ENCODE assay signal across 9 mouse cellular contexts in the genomic region with DNA sequence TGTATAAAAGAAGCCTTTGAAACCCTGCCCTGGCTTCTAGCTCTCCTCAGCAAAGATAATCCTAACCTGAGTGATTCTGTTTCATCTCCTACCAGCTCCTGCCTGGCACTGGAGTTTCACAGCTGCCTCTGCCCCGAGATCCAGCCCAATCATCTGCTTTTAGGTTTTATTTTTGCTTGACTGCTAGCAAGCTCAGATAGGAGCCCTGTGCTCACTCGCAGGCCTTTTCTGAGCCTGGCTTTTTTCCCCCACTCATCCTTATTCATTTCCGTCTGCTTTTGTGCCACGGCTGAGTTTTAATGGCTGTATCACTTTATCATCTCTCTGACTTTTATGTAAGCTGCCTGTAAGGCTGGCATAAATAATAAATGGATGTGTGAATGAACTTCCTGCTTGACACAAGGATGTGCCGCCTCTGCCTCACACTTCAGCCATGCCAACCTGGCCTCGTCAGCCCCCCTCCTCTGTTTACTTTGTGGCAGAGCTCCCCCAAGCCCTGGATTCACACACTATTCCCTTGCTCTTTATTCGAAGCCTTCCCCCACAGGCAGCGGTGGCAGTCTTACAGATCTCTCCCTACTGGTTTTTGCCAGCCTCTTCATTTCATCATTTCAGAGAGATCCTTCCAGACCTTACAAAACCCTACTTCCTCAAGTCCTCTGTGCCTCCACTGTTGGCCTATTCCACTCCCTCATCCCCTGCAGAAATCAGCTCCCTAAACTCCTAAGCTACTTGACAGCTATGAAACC. TPM values are rescaled to one million over a fixed set of nuclear protein-coding genes. Genes with fewer than 3 reads are reported as not detected.
A peak's percentile ranks its signal among the peaks of the same experiment; 100 is the strongest.
DNase-seq lines count a peak whose midpoint lies in the region; ATAC-seq lines count a peak whose summit lies in the region.
"Had no signal": no experiment of that assay in that cellular context is flagged by ENCODE, and none has a peak within 500 bp of the region (broad histone marks: within the 10 kb centered on the region; RNA-seq: fewer than 3 reads in every experiment).

No protein-coding gene starts in this region.

- intact Hi-C loops in heart, postnatal 25 days (cut with DNase I): loop anchor here (10.0 kb wide), 1 partner anchor 282 kb away; no protein-coding TSS in a partner anchor
- intact Hi-C loops in left cerebral cortex, postnatal 14 days (cut with DNase I): no loop called here

- 49% methylated on average over 8 of the region's 8 CpGs for WGBS in stomach, embryonic 16.5 days

- peak overlapping the region; percentile 94 for H3K27ac ChIP-seq in stomach, embryonic 16.5 days (ENCODE audit: low read length)

- peak overlapping the region; percentile 76 for H3K4me2 ChIP-seq in stomach, embryonic 16.5 days (ENCODE audit: low read depth, low read length)

- peak overlapping the region; percentile 94 for H3K9ac ChIP-seq in stomach, embryonic 16.5 days (ENCODE audit: low read length)

- peak; percentile 89 for DNase-seq in heart, adult 11 months
- no peak for DNase-seq in heart, postnatal 25 days (ENCODE audit: low spot score)
- peak; percentile 17 for DNase-seq in lung, postnatal 36 days
- DNase-seq in lung, postnatal 25 days (ENCODE audit: low spot score): no peak
- peak; percentile 38 to 74 for DNase-seq in left cerebral cortex, postnatal 14 days (ENCODE audit: low spot score in 2 of 2)
- DNase-seq in spleen, postnatal 4 days (ENCODE audit: low spot score in 2 of 2): no peak
- no peak for DNase-seq in thymus, postnatal 4 days

- no peak for ATAC-seq in stomach, embryonic 16.5 days (ENCODE audit: insufficient read depth, low FRiP score)

- H3K36me3 ChIP-seq in stomach, embryonic 16.5 days (ENCODE audit: control insufficient read depth, insufficient read depth, low read length): no peaks in the 10 kb centered on the region

- no peaks in the 10 kb centered on the region for H3K9me3 ChIP-seq in stomach, embryonic 16.5 days (replicated peaks; ENCODE audit: control insufficient read depth, low read length)

- H3K4me3 ChIP-seq in stomach, embryonic 16.5 days (replicated peaks; ENCODE audit: low read length): peak overlapping the region; percentile 58; the same call in 1 of the 2 replicates

- peaks cover 10% of the 10 kb centered on the region; the same call in 1 of the 2 replicates for H3K4me1 ChIP-seq in stomach, embryonic 16.5 days (ENCODE audit: control insufficient read depth, insufficient read depth, low read length)

- no peaks in the 10 kb centered on the region for H3K27me3 ChIP-seq in stomach, embryonic 16.5 days (ENCODE audit: control insufficient read depth, insufficient read depth, low read length)

RNA-seq across cellular contexts. Expression of a gene that starts 1.7 kb away (rescaled TPM):
- total RNA-seq in heart, postnatal 25 days (2021): 10 to 100 TPM; 19.4 to 20.7 TPM
- 10 to 100 TPM; 11.4 to 11.6 TPM for total RNA-seq in left cerebral cortex, postnatal 14 days (2021)
- polyA plus RNA-seq in stomach, embryonic 16.5 days (2015; fragmentation: Nextera tagmentation; extraction: Ambion mirVana): 11.4 and 13.7 TPM in 2 replicates

RNA-seq across cellular contexts. Expression of a gene that starts 15.4 kb away (rescaled TPM):
- 1 to 10 TPM; 4.3 to 4.4 TPM for total RNA-seq in heart, postnatal 25 days (2021)
- under 1 TPM; 0.53 to 0.82 TPM for total RNA-seq in left cerebral cortex, postnatal 14 days (2021)
- 1.3 and 2.4 TPM in 2 replicates for polyA plus RNA-seq in stomach, embryonic 16.5 days (2015; fragmentation: Nextera tagmentation; extraction: Ambion mirVana)
- polyA plus RNA-seq: C2C12 had no signal

RNA-seq across cellular contexts. Expression of a gene that starts 21.8 kb away (rescaled TPM):
- under 1 TPM; 0.34 to 0.42 TPM for total RNA-seq in heart, postnatal 25 days (2021)
- total RNA-seq in left cerebral cortex, postnatal 14 days (2021): 10 to 100 TPM; 62.2 to 67.9 TPM
- 5.2 and 5.3 TPM in 2 replicates for polyA plus RNA-seq in stomach, embryonic 16.5 days (2015; fragmentation: Nextera tagmentation; extraction: Ambion mirVana)

RNA-seq across cellular contexts. Expression of a gene that starts 26.2 kb away (rescaled TPM):
- total RNA-seq in heart, postnatal 25 days (2021): not detected
- 1 to 10 TPM; 1.2 to 1.4 TPM for total RNA-seq in left cerebral cortex, postnatal 14 days (2021)
- polyA plus RNA-seq in stomach, embryonic 16.5 days (2015; fragmentation: Nextera tagmentation; extraction: Ambion mirVana): 0.19 and 0.55 TPM in 2 replicates

RNA-seq across cellular contexts. Expression of a gene that starts 32.8 kb away (rescaled TPM):
- 10 to 100 TPM; 18.6 to 22.4 TPM for total RNA-seq in heart, postnatal 25 days (2021)
- total RNA-seq in left cerebral cortex, postnatal 14 days (2021): 10 to 100 TPM; 44.9 to 48.9 TPM
- polyA plus RNA-seq in stomach, embryonic 16.5 days (2015; fragmentation: Nextera tagmentation; extraction: Ambion mirVana): 12.5 and 14.0 TPM in 2 replicates

Comparison
In these comparisons a context has a peak if more than half of its experiments do, and no peak if none do; other contexts are left out.
1. DNase-seq: peak in heart, adult 11 months (single experiment), lung, postnatal 36 days (single experiment) and left cerebral cortex, postnatal 14 days (2 of 2); none in heart, postnatal 25 days (single experiment), lung, postnatal 25 days (single experiment), spleen, postnatal 4 days (0 of 2) and thymus, postnatal 4 days (single experiment).
2. RNA of a gene that starts 21.8 kb away (total RNA-seq): 62.2 to 67.9 TPM in left cerebral cortex, postnatal 14 days; 0.34 to 0.42 TPM in heart, postnatal 25 days; every median in the first group is over 10 times any median in the second.